Mouse (Mus musculus): ENCODE measurements at regions not wholly inside any gene's neighbourhood (a gene's known extent, or its start where the extent isn't known, plus 50 kb on each side); places are given as distances from the start of the nearest gene placed in this dataset.

DNA sequence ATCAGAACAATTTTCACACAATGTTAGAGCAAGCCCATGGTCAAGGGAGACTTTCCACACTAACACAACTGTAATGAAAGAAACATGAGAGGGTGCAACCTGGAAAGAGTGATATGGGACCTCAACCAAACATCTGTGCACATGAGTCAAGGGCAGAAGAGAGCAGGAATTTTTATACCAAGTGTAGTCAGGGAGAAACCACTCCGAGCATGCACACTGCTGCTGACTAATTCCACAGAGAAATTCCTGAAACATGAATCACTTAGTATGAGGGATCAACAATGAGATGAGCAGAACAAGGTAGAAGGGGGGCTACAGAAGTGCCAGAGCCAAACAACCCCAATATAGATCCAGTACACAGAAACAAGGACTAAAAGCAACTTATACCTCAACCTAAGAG, 363.1 kb upstream of the Fbxo33 start:
- no peak for DNase-seq

DNA sequence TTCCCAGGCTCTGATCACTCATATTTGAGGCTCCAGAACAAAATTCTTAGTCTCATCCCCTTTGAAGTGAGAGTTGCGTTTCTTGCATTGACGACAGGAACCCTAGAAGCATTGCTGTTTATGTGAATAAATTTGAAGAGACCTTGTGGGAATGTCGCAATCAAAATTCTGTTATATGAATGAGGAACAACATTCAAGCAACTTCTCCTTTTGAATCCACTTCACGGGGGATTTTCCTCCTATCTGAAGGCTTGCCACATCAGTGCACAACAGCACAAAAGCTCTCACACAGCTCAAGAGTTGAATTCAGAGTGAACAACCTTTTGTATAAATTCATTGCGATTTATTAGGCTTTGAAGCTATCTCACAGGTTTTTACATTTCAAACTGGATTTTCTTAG, 360.2 kb upstream of the Fbxo33 start:
- DNase-seq = no peak

DNA sequence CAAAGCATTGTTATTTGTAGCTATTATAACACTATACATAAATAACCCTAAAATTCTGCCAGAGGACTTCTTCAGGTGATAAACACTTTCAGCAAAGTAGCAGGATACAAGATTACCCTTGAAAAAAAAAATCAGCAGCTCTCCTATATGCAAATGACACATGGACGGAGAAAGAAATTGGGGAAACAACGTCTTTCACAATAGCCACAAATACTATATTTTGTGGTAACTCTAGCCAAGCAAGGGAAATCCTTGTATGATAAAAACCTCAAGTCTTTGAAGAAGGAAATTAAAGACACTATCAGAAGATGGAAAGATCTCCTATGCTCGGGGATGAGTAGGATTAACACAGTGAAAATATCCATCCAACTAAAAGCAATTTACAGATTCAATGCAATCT, 344.4 kb upstream of the Fbxo33 start:
- DNase-seq = no peak

DNA sequence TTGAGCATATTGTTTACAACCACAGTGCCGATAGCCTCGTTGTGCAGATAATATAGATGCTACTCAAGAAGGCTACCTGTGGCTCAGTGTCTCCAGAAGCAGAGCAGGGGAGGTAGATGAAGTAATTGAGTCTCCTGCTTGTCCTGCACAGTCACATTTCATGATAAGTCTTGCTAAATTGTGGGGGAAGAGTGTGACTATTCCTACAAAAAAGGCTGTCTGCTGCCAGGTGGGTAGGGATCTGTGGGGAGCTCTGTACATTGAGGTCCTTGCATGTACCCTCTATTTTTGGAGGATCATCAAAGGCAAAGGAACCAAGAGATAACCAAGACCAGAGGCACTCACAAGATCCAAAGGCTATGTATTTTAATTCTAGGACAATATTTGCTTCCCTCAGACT, 320.3 kb upstream of the Fbxo33 start:
- no peak for DNase-seq

DNA sequence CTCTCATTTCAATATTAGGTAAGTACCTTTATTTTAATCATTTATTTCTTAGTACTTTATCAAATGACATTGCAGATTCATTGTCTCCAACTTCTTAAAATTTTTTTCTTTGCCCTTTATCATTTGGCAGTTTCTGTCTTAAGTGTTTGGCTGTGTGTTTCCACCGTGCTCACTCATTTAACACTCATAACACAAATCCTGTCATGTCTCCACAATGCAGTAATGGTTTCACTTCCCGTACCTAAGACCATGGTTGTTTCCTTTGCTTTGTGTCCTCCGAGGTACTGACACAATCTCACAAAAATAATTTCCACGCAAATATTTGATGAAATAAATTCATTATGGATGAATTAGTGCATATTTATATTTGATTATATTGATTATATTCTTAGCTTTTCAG, 311.0 kb upstream of the Fbxo33 start:
- DNase-seq = no peak

DNA sequence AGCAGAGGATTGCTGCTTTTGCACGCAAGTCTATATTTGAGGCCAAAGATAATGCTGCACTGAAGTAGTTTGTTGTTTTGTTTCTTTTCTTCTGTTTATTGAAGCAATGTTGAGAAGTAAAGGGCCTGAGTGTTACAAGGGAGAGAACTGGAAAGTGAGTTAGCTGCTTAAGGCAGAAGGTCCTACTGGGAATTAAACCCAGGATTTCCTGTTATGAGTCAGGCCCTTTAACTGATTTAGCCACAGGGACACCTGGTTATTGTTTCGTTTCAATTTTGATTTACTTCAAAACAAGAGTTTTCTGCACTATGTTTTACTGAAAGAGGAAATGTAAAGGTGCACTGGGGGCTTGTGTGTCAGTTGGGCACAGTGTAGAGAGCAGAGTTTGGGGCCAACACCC, 303.8 kb upstream of the Fbxo33 start:
- no peak for DNase-seq

DNA sequence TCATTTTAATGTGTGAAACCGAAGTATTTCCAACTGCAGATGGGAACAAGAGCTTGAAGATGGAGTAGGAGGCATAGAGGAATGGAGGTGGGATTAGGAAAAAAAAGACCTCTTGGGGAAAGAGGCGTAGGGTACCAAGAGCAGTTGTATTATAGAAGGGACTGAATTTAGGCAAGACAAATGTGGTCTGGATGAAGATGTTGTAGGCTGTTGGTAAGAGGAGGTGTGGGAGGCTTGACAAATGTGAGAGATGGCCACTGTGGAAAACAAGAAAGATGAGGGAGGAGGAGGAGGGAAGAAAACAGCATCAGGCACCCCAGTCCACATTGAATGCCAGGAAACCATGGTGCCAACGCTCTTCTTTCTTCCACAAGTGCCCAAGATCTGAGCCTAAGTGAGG, 302.4 kb upstream of the Fbxo33 start:
- no peak for DNase-seq

DNA sequence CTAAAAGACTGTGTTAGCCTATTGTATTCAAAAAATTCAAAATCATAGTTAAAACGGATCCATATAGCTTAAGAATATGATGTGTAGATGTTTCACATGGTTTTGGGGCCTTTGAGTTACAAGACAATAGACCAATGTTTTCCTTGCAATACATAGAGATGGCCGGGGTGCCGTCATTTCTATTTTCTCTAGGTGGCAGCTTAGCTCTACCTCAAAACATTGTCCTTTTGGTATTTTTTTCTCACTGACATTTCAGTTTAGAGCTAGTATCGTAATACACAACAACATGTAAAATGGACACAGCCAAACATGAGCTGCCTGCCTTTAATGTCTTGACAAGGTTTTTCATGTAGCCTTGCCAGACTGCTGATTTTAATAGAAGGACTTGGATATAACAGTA, 290.3 kb upstream of the Fbxo33 start:
- DNase-seq = peak in 1 of 2 experiments; percentile 3

DNA sequence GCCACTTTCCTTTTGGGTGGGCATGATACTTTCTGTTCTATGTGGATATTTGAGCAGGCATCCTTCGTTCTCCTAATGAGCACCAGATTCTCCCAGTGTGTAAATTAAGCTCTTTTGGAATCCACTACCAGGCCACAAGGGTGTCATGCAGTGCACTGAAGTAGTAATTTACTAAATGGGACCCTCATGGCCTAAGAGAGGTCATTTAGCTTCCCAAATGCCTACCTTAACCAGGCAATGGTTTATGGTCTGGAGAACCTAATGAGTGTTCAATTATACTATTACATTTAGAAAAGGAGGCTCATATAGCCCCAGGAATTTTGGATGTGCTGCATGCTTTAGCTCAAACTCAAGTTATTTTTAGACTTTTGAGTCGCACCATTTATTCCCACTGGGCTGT, 289.6 kb upstream of the Fbxo33 start:
- DNase-seq = no peak

DNA sequence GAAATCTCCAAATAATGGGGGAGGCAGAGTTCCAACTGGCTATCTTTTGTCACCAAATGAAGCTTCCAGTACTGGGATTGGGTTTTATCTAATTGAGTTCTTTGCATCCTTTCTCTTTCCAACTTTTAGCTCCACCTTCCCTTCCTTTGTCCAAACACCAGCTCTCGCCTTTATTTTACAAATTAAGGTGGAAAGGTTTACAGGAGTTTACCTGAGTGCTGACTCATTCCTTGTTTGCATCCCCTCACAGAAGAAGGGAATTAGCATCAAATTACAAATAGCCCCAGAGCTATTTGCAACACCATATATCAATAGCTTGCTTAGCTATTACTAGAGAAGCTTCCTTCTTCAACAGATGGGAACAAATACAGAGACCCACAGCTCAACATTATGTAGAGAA, 287.9 kb upstream of the Fbxo33 start:
- DNase-seq = no peak

DNA sequence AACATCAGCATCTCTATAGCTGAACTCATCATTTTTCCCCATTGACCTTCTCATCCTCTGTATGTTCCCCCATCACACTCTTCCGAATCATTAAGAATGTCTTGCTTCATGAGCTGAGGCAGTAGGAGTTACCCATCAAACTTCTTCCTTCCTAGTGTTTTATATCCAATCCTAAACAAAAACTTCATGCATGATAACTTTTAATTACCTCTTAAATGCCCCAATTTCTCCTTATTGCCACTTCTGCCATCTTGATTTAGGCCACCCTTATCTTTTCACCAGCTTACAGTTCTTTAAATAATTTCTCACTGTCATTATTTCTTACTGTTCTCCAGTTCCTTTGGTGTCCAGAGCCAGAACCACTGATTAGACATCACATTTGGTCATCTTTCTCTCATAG, 277.9 kb upstream of the Fbxo33 start:
- no peak for DNase-seq

DNA sequence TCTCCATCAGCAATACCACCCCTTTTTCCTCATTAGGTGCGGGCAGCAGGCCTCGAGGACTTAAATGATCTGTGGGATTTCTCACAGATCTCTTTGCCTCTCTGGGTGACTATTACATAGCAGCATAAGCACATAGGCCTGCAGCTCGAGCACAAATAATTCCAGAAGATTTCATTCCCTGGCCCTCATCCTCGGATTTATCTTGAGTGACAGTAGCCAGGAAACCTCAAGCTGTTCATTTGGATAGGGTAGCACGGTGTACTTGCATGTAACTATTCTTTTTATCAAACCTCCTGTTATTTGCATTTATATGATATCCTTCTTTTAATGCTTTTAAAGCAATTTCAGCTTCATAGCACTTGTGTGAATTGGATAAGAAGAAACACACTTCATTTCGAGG, 268.5 kb upstream of the Fbxo33 start:
- no peak for DNase-seq

DNA sequence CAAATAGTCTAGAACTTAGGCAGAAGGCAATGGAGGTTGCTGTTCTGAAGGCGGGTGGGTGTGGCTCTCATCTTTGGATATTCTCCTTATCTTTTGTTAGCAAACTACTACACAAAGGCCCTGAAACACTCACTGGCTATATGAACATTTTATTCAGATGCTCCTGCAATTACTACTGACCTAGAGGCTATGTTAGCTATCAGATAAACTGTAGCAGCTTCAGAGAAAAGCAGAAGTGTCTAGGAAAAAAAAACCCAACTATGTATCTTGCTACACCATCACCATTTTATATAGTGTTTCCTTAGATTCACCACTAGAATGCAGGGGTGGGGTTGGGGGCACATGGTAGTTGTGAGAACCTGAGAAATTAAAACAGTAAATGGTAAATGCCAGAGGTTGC, 268.0 kb upstream of the Fbxo33 start:
- DNase-seq = no peak

DNA sequence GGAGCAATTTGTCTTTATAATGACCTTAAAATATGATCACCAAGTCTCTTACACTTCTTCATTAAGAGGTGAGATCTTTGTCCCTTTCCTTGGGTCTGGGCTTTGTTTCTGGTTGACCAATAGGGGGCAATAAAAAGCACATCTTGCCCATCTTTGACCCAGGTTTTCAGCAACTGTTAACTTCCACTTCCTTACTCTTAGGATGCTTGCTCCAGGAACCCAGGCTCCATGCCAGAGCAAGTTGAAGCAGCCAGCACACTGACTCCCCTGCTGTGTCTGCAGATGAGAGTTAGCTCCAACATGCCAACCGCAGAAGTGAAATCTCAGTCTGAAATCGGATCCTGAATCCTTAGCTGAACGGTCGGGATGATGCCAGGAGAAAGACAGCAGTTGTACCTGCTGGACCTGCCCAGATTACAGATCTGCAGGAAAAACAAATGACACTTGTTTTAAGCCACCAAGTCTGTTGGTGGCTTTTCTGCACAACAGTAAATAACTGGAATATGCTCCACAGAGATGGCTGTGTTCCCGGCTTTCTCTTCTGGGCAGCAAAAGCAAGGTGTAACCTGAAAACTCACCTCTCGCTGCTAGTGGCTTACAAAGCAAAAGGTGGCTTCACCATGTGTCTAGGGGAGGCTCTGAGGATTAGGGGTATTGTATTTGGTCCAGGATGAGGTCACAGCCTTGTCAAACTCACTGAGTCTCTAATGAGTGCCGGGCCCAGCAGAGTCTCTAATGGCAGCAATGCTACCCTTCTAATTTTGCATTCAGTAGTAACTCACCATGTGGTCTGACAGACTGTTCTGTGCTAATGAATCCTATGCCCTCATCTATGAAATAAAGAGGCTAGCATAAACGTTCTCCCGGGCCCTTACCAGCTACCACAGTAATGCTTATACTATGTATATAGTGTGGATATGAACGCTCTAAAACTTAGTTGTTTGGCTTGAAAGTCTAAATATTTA, 241.8 kb upstream of the Fbxo33 start:
- no peak for DNase-seq

DNA sequence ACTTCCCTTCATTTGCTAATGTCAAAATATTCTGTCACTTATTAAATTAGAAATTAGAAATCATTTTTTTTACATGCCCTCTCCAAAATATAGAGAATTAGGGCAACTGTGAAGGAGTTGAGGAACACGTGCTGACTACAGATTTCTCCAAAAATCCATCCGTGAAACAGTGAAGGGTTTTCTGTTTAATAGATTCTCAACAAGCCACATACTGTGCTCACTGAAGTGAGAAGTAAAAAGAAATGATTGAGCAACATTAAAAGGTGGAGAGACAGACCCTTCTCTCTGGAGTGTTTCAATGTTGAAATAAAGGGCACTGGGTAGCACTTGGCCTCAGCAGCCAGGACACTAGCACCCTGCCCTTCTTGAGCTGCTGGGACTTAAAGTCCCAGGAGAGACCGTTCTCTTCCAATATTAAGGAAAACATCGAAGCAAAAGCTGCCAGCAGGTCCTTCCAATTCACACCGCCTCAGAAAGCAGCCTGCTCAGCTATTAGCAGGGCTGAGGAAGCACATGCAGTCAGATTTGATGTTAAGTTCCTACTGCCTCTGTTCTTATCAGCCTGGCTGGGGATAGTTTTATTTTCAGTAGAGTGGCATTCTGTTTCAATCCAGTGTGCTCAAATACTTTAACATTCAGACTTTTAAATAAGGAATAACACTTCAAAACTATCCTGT, 236.8 kb upstream of the Fbxo33 start:
- DNase-seq = no peak

DNA sequence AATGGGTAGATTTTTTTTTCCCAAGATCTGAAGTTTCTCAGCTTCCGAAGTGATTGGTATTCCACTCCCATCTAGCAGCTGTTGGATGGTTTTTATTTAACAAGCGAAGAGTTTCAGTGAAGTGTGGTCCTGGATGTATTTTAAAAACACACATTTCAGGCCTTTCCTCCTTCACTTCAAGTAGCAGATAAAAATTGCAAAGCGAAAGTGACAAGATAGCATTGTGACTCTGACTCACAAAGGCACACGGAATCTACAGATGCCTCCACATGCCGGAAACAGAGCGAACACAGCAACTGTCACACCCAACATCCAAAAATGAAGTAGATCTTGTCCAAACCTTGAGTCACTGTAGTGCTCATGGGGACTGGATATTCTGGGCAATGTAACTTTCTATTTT, 195.5 kb upstream of the Fbxo33 start:
- no peak for DNase-seq

DNA sequence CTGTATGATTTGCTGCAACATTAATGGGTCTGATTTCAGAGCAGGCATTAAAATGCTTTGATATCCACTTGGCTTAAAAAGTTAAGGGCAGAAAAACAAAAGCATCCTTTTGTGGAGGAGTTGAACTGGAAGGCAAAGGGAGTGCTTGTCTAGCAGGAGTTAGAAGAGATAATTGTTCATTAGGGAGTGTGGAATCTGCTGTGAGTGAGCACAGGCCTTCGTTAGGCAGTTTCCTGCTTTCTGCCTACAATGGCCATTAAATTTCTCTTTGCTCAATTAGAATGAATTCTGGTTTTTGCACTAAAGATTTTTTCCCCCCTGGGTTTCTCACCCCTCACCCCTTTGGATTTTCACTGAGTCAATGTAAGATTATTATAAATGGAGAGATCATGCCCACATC, 192.0 kb upstream of the Fbxo33 start:
- no peak for DNase-seq

DNA sequence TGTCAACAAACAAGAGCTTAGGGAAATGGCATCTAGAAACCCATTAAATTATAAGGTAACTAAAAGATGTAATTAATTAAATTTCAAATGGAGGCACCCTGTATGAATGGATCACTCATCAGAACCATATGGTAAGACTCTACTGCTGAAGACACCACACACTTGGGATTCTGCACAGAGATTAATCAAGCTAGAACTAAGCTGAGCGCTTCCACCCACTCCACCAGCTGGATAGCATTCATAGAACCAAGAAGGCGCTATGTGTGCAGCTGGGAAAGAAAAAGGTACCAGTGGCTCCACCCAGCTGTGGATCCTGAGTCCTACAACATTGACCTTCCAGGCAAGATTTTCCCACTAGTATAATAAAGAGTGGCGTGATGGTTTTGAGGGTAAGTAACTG, 171.6 kb upstream of the Fbxo33 start:
- no peak for DNase-seq

DNA sequence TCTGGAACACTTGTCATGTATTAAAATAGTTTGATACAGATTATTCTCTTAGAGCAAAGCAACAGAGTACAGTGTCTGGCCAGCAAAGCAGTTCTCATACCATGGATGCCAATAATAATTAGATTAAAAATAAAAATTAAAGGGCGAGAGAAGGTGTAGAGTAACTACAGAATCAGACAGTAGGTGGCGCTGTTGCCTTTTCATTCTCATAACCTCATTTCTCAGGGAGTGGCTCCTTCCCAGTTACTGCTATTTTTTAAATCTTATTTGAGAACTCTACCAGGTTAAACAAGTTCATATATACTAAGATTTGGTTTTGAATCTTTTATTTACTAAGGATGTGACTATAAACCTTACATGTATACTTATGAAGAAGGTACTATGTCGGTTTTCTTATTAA, 163.3 kb upstream of the Fbxo33 start:
- DNase-seq = peak in 1 of 2 experiments; percentile 21

DNA sequence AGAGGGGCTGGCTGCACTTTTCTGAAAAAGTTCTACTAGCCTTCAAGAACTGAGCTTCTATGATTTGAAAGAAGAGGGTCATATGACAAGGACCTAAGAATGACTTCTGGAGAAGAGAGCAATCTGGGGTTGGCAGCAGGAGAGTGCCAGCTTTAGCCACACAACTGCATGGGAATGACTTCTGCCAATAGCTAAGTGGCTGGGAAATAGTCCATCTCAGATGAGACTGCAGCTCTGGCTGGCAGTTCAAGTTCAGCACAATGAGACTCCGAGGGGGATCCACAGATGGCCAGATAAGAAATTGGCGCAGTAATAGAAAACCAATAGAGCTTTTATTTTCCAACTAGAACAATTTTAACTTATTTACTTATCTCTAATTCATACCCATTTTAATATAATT, 122.1 kb upstream of the Fbxo33 start:
- DNase-seq = no peak

DNA sequence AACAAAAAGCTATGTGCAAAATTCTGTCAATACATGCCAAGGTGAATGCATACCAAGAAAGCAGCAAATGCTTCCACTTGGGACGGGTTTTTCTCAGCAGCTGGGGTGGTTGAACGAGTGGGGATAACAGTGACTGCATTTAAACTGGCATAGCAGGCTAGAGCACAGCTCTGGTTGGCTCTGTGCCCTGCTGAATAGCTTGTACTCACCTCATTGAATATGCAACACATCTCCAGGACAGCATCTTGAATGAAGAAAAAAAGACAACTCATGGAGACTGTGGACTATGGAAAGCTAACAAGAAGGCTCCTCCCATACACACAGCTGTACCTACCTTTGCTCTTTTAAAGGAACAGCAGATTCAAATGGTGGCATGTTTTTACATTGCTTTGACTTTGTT, 111.2 kb upstream of the Fbxo33 start:
- DNase-seq = peak in 1 of 2 experiments; percentile 3

DNA sequence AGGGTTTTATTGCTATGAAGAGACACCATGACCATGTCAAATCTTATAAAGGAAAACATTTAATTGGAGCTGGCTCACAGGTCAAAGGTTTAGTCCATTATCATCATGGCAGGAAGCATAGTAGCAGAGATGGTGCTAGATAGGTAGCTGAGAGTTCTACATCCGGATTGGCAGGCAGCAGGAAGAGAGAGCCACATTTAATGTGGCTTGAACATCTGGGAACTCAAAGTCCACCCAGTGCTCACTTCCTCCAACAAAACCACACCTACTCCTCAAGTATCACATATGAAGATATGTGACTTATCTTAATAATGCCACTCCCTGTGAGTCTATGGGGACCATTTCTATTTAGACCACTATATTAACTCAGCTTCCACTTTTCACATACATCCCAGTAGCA, 93.2 kb upstream of the Fbxo33 start:
- no peak for DNase-seq

DNA sequence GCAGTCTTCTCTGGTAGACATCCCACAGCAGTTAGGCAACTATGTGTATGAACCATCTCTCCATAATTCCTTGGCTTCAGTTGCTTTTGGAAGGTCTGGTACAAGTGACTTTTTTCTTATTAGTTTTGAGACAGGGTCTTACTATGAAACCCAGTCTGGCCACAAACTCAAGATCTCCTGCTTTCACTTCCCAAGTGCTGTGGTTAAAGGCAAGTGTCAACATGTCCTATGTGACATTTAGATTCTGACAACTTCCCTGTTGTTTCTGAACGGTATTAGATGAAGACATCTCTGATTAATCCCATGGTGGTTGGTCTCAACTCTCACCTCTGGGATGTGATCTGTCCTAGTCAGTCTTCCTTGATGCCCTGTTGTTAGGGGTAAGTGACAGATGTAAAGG, 88.4 kb upstream of the Fbxo33 start:
- DNase-seq = no peak

DNA sequence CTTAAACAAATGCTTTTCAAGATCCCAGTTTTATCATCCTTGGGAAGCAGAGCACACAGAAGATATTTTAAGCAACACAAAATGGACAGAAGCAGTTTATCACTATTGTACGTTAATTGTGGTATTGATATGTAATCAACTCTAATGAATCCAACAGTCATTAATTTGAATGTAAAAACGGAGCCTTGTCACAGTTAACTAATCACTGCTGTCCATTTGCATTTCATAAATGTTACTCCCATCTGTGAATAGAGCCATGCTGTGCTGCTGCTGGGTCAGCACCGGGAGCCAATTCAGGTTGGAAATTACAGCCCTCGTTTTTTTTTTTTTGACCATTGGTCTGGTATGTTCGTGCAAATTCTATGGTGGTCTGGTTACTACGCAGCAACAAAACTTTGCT, 85.0 kb upstream of the Fbxo33 start:
- DNase-seq = no peak

All from kidney, adult 8-10 months (tissue).